Mouse (Mus musculus) adrenal gland, postnatal 36 days (tissue): ENCODE data around the gene Ldha. TPM values are rescaled to one million over a fixed set of nuclear protein-coding genes. Genes with fewer than 3 reads are reported as not detected.
"Not testable (repeated sequence)": the region's sequence is repeated elsewhere in the genome, so short reads cannot be mapped to it uniquely, and the experiment has no call there.

Experiments
- DNase-seq, 2 experiments: peaks; one replicate each; pipeline ENCODE4 v3.0.0; 2021; ENCODE audit warnings: mixed read lengths in 1 of 2
- total RNA-seq, 2 experiments: library from RNA; stranded (reverse); gene quantifications; 2 replicates each; pipeline ENCODE4 v1.2.3; 2021

Ldha gene
- total RNA-seq, 2 experiments from 2014 or later: 439 to 497 TPM

DNA sequence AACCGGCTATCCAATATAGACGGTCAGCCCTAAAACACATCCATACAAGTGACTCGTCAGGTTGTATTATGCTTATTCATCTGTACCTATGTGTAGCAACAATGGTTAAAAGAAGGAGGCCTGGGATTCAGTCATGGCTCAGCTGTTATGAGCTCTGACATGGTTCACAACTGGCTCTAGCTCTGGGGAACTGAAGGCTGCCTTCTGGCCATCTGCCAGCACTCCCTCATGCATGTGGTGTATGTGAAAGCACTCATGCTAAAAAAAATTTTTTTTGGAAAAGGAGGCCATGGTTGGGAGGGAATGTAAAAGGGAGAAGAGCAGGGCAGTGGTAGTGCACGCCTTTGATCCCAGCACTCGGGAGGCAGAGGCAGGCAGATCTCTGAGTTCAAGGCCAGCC, 38.6 kb downstream of the Ldha start:
- peak in 1 of 2 experiments; percentile 5 for DNase-seq

DNA sequence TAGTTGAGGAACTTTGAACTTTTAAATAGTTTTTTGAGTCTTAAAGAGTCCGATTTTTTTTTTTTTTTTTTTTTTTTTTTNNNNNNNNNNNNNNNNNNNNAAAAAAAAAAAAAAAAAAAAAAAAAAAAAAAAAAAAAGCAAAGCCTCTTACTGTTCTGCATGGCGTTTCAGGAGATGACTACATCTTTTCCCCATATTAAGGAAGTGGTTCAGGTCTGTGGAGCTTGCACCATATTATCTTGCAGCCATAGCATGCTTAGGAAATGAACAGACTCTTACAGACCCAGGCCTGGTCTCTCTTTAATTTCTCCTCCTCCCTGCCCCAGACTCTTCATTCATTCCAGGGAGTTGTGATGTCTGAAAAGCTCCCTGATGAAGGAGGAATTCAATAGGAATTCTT, 39.7 kb downstream of the Ldha start:
- no peak for DNase-seq

DNA sequence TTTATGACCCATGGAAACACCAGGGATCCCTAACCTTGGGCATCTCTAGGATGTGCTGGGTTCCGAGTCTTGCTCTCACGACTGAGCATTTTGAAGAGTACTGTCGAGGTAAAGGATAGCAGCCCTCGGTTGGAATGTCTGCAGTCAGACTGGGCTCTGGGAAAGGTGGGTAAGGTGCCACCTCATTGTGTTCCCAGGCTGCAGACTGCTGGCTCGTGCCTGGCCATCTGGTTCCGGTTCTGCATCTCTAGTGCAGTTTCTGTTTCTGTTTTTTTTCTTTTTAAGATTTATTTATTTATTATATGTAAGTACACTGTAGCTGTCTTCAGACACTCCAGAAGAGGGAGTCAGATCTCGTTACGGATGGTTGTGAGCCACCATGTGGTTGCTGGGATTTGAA, 40.7 kb downstream of the Ldha start:
- not testable (repeated sequence) for DNase-seq

GRCm38 (mm10) chr7:46883304-46883703, 42.0 kb downstream of the Ldha start:
- DNase-seq: no peak

- DNase-seq: no peak
Measured at GRCm38 (mm10) chr7:46895511-46895910, 54.2 kb downstream of the Ldha start.

DNA sequence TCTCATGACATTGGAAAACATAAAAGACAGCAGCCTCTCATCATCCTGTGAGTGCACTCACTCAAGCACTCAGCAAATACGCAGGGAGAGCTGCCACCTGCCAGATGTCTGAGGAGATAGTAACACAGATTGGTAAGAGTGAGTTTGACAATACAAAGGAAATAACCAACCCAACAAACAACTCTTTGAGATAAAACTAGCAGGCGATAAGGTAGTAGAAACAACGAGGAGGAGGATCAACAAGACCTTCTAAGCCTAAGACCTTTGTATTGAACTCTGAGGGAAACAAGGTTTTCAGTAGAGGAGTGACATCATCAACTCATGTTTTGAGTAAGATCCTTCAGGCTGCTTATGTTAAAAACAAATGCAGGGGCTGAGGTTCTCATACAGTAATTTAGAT, 58.1 kb downstream of the Ldha start:
- DNase-seq: no peak

Other genes with a start within 250 kb of the Ldha start
- 10 to 100 TPM; 21.9 to 22.1 TPM for gene Sergef, start 201.7 kb upstream of the Ldha start, total RNA-seq
- gene Tph1, start 168.9 kb upstream of the Ldha start, total RNA-seq: under 1 TPM in 1 of 2 experiments, not detected in 1; 0.07 TPM
- gene Saal1, start 130.8 kb upstream of the Ldha start, total RNA-seq: 1 to 10 TPM; 8.6 to 9.0 TPM
- gene Saa3, start 125.8 kb upstream of the Ldha start, total RNA-seq: 1 to 10 TPM; 2.1 to 2.9 TPM
- gene Saa4, start 108.9 kb upstream of the Ldha start, total RNA-seq: under 1 TPM in 1 of 2 experiments, not detected in 1; 0.56 TPM
- gene Saa1, start 98.5 kb upstream of the Ldha start, total RNA-seq: under 1 TPM in 1 of 2 experiments, not detected in 1; 0.96 TPM
- under 1 TPM in 1 of 2 experiments, not detected in 1; 0.79 TPM for gene Saa2, start 89.7 kb upstream of the Ldha start, total RNA-seq
- 10 to 100 TPM; 20.8 to 25.9 TPM for gene Hps5, start 45.4 kb upstream of the Ldha start, total RNA-seq
- gene Gtf2h1, start 45.4 kb upstream of the Ldha start, total RNA-seq: 10 to 100 TPM; 41.2 to 41.4 TPM
- gene Ldhc, start 19.7 kb downstream of the Ldha start, total RNA-seq: not detected
- 10 to 100 TPM; 68.5 to 80.8 TPM for gene Tsg101, start 78.5 kb downstream of the Ldha start, total RNA-seq
- 10 to 100 TPM; 16.8 to 21.9 TPM for gene Uevld, start 117.1 kb downstream of the Ldha start, total RNA-seq
- gene Gm9999, start 142.1 kb downstream of the Ldha start, total RNA-seq: not detected
- 10 to 100 TPM; 20.4 to 34.9 TPM for gene Spty2d1, start 166.9 kb downstream of the Ldha start, total RNA-seq
- 10 to 100 TPM; 21.8 to 38.1 TPM for gene Tmem86a, start 209.1 kb downstream of the Ldha start, total RNA-seq